Mouse (Mus musculus) embryonic stem cell, embryonic (primary cell): ENCODE measurements around the gene Sidt1.

Source experiments
- CTCF ChIA-PET, 4 experiments: fragments of 300-600 bp in 2 of 4; fragments of 350-600 bp in 2 of 4; sonication (Branson Sonifier 250); formaldehyde crosslinking; loops; one replicate each; lab custom pipeline; 2022; ENCODE audit warnings: inconsistent platforms in 2 of 4; lab: Charles Lee
- POLR2A ChIA-PET, 4 experiments: fragments of 300-600 bp in 2 of 4; fragments of 350-600 bp in 2 of 4; sonication (Branson Sonifier 250); formaldehyde crosslinking; loops; one replicate each; lab custom pipeline; 2022; ENCODE audit warnings: antibody characterized with exemption in 4 of 4, inconsistent platforms in 1 of 4; lab: Charles Lee

The Sidt1 gene

DNA sequence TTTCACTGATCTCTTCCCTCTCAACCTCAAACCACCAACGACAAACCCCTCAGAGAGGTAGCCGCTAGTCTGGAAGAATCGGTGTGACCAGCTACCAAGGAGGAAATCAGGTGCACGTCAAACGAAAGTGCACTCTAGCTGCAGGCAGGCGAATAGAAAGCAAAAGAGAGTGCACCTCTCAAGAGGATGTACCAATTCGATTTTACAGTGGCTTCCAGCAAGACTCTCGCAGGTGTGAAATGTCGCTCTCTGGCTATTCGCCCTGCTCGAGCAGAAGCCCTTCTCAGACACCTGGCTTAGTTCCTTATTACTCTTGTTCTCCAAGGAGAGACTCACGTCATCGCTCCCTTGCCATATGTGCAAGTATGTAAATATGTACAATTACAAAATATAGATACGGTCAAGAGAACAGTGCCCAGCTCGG lies at the start of gene Sidt1:
Gene Sidt1 (minus strand): TSS at position 336 of the 424 bp plus-strand sequence.
- ChIA-PET CTCF (interaction anchor here in 3 of 4 experiments (0.7 to 1.7 kb wide), 4 partner anchors 9 to 91 kb away, joined by 4 read pairs; partner anchors contain the start of gene Spice1 (in 1 of the 3)), POLR2A (interaction anchor here in 3 of 4 experiments (1.1 to 2.4 kb wide), 5 partner anchors 10 to 14 kb away, joined by 3 to 8 read pairs (median 4); partner anchors contain the start of gene Spice1 (in 3 of the 3))

DNA sequence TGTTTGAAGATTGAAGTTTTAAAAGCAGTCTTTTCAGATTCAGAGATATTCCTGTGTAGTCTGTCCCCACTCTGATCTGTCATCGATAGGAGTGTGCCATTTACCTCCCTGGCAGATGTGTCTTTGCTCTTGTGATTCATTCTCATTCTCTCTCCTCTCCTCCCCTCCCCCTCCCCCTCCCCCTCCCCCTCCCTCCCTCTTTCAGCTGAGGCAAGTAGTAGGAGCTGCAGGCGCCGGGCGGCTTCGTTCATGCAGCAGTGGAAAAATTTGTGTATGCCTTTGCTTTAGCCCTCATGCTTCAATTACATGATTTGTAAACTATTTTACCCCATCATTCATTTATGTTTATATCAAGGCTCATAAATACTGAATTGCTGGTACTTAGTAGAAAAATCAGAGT lies 48.6 kb upstream of the Sidt1 start:
- CTCF ChIA-PET, result interaction anchor here in 3 of 4 experiments (0.6 to 3.5 kb wide), 6 partner anchors 10 to 253 kb away, joined by 3 to 11 read pairs (median 4); no protein-coding TSS in a partner anchor
- POLR2A ChIA-PET, result interaction anchor here in 2 of 4 experiments (0.6 to 1.2 kb wide), 4 partner anchors 11 to 277 kb away, joined by 3 to 12 read pairs (median 5); no protein-coding TSS in a partner anchor

DNA sequence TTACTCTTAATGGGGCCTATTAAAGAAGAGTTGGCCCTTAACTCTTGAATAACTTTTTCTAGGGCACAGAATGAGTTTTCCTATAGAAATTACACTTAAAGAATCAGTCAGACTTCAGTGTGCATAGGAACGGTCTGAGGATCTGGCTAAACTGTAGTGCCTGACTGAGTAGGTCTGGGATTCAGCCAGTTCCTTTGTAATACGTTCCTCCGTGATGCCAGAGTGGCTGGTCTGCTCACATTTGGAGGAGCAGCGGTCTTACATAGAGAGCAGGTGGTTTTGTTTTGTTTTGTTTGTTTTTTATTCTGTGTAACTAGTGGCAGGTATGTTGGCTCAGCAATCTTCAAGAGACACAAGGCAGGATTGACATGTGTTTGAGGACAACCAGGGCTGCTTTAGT lies 47.0 kb upstream of the Sidt1 start:
- ChIA-PET CTCF (interaction anchor here in 2 of 4 experiments (0.6 to 1.0 kb wide), 2 partner anchors 18 to 50 kb away, joined by 3 to 4 read pairs; no protein-coding TSS in a partner anchor), POLR2A (interaction anchor here in 1 of 4 experiments (0.9 kb wide), 1 partner anchor 32 kb away, joined by 3 read pairs; no protein-coding TSS in a partner anchor)

DNA sequence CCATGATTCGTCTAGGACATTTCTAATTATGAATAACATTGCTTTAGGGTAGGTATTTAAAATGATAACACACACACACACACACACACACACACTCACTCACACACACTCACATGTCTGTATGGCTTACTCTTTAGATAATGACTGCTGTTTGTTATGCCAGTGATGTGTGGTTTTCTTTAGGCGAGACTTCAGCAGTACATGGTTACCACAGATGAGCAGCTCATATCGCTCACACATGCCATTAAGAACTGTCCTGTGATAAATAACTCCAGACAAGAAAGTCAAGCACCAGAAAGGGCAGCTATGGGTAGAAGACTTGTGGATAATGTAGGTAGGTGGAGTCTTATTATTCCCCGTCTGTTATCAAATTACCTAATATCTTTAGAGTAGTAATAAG lies 42.5 kb upstream of the Sidt1 start:
- ChIA-PET CTCF (interaction anchor here in 1 of 4 experiments (1.0 kb wide), 1 partner anchor 133 kb away, joined by 3 read pairs; no protein-coding TSS in a partner anchor), POLR2A (interaction anchor here in 2 of 4 experiments (1.8 to 1.9 kb wide), 2 partner anchors 8 to 19 kb away, joined by 4 to 5 read pairs; partner anchors contain the start of gene Cfap44 (in 1 of the 2))

DNA sequence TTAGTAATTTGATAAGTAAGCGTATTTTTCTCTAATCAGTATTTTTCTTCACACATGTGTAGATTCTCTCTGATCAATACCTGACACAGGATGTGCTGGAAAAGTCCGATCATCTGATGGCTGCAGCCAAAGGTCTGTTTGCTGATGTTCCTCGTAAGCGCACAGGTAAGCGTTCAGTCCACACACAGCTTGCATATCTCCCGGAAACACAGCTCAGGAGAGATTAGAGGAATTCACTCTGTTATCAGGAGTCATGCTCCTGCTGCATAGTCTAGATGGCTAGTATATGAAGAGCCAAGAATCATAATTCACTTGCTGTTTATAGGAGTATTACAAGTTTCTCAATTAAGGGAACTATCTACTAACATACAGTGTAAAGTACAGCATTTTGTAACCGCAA lies 32.5 kb upstream of the Sidt1 start:
- CTCF ChIA-PET, result interaction anchor here in 1 of 4 experiments (2.0 kb wide), 1 partner anchor 66 kb away, joined by 5 read pairs; no protein-coding TSS in a partner anchor
- POLR2A ChIA-PET, result interaction anchor here in 1 of 4 experiments (0.8 to 2.5 kb wide), 3 partner anchors 11 to 200 kb away, joined by 3 to 5 read pairs (median 4); no protein-coding TSS in a partner anchor

DNA sequence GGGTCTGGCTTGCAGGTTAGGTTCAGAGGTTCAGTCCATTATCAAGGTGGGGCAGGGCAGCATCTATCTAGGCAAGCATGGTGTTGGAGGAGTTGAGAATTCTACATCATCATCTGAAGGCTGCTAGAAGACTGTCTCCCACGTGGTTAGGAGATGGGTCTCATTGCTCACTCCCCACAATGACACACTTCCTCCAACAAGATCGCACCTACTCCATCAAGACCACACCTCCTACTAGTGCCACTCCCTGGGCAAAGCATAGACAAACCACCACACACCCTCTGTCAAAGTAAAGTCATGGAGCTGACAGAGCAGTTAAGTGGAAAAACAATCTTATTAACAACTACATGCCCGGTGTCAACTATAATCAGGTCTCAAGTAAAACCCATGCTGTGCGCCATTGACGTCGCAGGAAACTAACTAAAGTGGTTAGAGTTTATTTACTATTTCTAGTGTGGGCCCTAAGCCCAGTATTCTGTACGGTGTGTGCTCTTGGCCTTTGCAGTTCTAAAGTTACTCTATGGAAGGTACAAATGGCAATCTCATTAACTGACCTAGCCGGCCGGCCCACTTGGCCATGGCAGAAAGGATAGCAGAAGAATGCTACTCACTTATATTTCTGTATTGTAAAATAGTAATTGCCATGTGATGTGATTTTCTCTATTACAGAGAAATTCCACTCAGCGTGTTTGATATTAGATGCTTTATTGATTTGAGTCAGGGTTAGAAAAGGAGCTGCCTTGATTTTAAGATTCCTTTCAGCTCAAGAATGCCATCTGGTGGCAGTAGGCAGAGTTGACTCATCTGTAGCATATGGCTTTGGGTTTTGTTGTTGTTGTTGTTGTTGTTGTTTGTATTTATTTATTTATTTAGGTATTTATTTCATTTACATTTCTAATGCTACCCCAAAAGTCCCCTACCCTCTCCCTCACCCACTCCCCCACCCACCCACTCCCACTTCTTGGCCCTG lies 29.2 kb upstream of the Sidt1 start:
- ChIA-PET CTCF (interaction anchor here (0.6 to 3.0 kb wide), 27 partner anchors 9 to 854 kb away, joined by 3 to 42 read pairs (median 4); partner anchors contain the start of genes Spice1 (in 2 of the 4), Cfap44 (in 1 of the 4) and Usf3 (in 1 of the 4)), POLR2A (interaction anchor here in 3 of 4 experiments (0.7 to 1.8 kb wide), 5 partner anchors 10 to 63 kb away, joined by 3 to 15 read pairs (median 3); partner anchors contain the start of gene Spice1 (in 1 of the 3))

DNA sequence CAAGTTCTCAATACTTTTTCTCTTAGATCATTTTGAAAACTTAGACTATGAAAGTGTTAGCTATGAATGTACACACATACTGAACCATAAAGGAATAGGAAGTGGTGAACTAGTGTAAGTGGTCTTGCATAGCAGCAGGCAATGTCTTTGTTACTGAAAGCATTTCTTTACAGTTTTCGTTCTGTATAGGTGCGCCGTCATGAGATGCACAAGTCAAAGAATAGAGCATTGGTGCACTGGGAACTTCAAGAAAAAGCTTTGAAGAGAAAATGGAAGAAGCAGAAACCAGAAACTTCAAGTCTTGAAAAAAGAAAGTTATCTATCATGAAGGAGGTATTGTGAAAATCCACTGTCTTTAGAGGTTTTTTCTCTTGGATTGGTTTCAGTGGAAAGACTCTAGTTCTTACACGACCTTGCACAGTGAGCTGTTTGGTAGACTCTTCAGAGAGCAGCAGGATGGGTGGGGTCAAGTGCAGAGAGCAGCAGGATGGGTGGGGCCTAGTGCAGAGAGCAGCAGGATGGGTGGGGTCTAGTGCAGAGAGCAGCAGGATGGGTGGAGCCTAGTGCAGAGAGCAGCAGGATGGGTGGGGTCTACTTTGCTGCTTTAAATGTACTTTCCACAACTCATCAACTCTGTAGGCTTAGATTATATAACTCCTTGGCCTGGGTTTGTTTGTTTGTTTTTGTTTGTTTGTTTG lies 24.7 kb upstream of the Sidt1 start:
- ChIA-PET POLR2A (interaction anchor here in 3 of 4 experiments (0.6 to 3.0 kb wide), 14 partner anchors 9 to 1486 kb away, joined by 3 to 27 read pairs (median 4); partner anchors contain the start of genes Spice1 (in 2 of the 3), Atp6v1a (in 1 of the 3), Cfap44 (in 1 of the 3) and Naa50 (in 1 of the 3)), CTCF (interaction anchor here (0.5 to 1.4 kb wide), 10 partner anchors 11 to 722 kb away, joined by 3 to 9 read pairs (median 3); partner anchors contain the start of gene Spice1 (in 1 of the 4))

DNA sequence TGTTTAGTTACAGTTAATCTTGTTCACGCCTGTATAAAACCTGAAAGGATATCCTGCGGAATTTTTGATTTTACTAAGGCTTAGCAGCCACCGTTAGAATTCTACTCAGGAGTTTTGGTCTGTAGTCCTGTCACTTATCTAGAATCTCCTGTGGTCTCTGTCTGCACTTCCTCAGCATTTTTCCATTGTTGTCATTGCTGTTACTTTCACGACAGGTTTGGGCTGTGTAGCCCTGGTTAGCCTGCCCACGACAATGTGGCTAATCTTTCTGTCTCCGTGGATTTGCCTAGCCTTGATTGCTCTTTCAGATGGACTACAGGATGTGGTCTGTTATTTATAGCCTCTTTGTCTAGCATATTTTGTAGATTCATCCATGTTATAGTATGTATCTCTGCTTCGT lies 23.3 kb upstream of the Sidt1 start:
- ChIA-PET CTCF (no interaction called here), POLR2A (interaction anchor here in 1 of 4 experiments (1.8 to 2.9 kb wide), 2 partner anchors 9 to 57 kb away, joined by 4 to 14 read pairs; partner anchors contain the start of gene Spice1)

DNA sequence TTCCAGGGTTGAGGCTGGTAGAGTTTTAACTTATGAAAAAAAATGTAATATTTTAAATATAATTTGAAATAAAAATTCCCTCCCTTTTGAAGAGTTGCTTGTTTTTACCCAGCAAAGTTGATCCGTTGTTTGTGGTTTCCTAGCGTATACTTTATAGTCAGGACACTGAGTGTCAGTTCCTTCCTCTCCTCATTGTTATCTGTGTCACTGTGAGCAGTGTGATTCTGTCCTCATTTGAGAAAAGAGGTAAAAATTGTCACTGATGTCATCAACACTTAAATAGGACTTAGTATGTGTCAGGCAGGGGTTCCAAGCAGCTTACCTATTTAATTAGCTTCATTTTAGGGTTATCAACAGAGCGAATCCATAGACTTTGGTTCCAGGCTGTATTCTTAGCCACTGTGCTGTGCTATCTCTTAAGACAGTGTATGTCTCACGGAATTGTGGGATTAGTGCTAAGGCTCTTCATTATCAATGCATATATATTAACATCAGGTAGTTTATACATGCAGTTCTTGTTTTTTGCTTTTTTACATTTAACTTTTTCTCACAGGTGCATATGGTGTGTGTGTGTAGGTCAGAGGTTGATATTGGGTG lies 16.9 kb upstream of the Sidt1 start:
- ChIA-PET POLR2A (interaction anchor here in 2 of 4 experiments (1.4 to 4.0 kb wide), 2 partner anchors 8 to 211 kb away, joined by 5 to 27 read pairs; no protein-coding TSS in a partner anchor), CTCF (no interaction called here)

DNA sequence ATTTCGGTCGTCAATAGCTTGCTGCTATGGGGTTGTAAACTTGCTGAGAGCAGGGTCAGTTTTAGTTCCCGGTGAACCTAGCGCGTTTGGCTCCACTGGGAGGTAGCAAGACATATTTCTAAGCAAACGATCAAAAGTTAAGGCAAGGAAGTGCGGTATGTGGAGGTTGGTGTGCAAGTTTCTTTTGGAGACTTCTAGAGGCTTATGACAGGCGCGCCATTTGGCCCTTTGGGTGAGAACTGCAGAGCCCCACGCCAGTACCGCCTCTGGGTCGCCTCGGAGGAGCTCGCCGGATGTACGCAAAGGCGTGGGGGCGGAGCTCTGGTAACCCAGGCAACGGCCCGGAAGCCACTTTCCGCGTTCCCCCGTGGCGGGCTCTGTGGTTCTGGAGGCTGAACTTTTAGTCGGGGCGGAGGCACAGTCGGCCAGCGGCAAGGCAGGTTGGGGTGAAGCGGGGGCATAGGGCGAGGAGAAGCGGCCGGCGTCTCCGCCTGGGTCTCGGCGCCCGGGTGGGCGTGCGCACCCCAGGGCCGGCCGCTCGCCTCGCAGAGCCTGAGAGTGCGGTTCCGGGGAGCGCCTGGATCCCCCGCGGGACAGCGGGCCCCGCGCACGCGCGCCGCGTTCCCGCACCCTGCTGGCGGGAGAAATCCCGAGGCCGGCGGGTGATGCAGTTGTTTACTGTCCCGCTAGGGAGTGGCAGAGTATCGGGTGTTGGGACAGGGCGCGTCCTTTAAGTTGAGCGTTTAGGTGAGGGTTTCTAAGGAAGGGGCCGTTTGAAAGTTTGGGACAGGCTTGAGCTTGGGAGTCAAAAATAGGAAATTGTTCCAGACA lies 14.3 kb upstream of the Sidt1 start, which contains the start of gene Spice1:
Gene Spice1 (plus strand): TSS at position 51 of the 831 bp plus-strand sequence.
- POLR2A ChIA-PET, result interaction anchor here in 3 of 4 experiments (0.6 to 4.0 kb wide), 41 partner anchors 9 to 546 kb away, joined by 3 to 27 read pairs (median 3); partner anchors contain the start of genes Cfap44 (in 2 of the 3), Naa50 (in 2 of the 3), Sidt1 (in 2 of the 3) and Atp6v1a (in 1 of the 3)
- CTCF ChIA-PET, result interaction anchor here (0.5 to 1.9 kb wide), 13 partner anchors 11 to 196 kb away, joined by 3 to 9 read pairs (median 4); partner anchors contain the start of gene Sidt1 (in 1 of the 4)

DNA sequence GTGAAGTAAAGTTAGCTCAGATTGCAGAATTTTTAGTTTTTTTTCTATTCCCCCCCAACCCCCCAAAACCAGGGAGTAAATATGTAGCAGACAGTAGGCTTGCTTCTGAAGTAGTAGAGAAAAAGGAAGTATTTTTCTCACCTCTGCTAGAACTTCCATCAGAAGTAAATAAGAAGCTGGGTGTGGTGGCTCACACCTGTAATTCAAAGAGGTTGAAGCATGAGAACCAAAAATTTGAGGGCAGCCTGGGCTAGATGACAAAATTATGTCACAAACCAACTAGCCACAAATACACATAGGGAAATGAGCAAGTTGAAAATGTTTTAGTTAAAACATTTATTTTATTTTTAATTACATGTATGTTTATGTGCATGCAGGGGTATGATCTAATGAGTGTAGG lies 4.5 kb upstream of the Sidt1 start:
- ChIA-PET POLR2A (interaction anchor here in 2 of 4 experiments (1.9 to 2.3 kb wide), 2 partner anchors 10 kb away, joined by 9 to 10 read pairs; partner anchors contain the start of gene Spice1 (in 2 of the 2)), CTCF (interaction anchor here in 2 of 4 experiments (1.0 to 1.9 kb wide), 2 partner anchors 38 to 87 kb away, joined by 3 to 5 read pairs; no protein-coding TSS in a partner anchor)

DNA sequence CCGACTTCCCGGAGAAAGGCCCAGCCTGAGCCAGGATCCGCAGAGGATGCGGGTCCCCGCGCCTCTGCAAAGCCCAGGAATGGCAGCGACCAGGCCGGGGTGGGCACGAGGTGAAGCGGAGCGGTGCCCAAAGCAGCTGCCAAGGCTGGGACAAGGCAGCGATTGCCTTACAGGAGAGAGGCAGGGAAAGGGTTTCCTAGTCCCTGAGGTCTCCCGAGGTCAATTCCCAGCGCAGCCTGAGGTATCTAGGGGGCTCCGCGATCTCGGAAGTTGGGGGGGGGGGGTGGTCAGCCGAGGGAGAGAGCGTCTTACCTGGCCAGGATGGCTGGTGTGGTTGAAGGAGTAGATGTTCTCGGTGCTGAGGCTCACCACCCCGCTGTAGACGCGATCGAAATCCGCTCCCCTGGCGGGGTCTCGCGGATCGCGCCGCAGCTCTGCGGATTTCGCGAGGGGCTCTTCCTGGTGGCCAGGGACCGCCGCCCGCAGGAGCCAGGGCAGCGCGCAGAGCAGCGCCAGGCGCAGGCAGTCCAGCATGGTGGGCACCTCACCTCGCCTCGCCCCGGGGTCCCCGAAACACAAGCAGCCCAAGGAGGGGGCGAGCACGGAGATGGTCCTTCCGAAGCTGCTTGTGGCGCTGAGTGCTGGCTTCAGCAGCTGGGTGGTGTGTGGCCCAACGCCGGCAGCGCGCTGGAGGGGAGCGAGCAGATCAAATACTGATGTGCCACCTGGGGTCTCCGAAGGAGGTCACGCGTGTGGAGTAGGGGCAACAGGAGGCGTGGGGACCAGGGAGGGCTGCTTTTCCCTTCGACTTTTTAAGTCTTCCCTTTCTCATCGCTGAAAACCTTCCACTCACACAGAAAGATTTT lies 768 bp downstream of the Sidt1 start:
- POLR2A ChIA-PET, result interaction anchor here in 2 of 4 experiments (1.1 to 1.7 kb wide), 3 partner anchors 9 to 15 kb away, joined by 4 to 5 read pairs (median 4); partner anchors contain the start of gene Spice1 (in 2 of the 2)
- CTCF ChIA-PET, result interaction anchor here (0.7 to 1.7 kb wide), 5 partner anchors 8 to 33 kb away, joined by 3 to 4 read pairs (median 4); partner anchors contain the start of gene Spice1 (in 1 of the 4)

DNA sequence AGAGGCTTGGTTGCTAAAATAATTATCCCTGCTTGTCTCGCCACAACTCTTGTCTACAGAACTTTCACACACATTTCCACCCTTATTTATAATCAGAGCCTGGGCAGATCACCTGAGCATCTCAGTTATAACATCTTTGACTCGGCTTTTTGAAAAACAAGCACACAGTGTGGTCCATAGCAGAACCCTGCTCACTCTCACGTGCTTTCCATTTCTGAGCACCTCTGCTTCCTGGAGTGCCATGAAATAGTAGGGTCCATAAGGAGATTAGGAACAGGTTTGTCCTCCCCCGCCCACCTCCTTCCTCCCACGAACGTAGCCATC lies 1.4 kb downstream of the Sidt1 start:
- ChIA-PET CTCF (interaction anchor here in 3 of 4 experiments (0.9 to 1.7 kb wide), 3 partner anchors 16 to 33 kb away, joined by 3 to 4 read pairs (median 4); partner anchors contain the start of gene Spice1 (in 1 of the 3)), POLR2A (interaction anchor here in 3 of 4 experiments (1.1 to 1.7 kb wide), 4 partner anchors 8 to 16 kb away, joined by 3 to 5 read pairs (median 4); partner anchors contain the start of gene Spice1 (in 3 of the 3))

DNA sequence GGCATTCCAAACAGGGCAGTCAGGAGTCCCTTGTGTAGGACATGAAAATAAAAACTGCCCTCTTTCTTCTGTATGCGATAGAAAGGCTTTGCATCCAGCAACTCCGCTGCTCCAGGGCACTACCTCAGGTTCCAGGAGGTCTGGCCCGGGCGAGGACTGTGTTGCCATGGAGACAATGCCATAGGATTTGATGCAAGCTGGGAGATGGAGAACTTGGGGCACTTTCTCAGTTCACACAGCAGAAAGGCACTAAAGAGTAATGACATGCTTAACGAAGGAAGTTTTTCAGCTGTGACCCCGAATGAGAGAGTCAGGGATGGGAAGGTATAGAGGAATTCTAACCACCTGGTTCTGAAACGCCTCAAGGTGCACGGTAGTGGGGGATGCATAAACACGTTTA lies 1.8 kb downstream of the Sidt1 start:
- ChIA-PET POLR2A (interaction anchor here in 1 of 4 experiments (1.5 kb wide), 1 partner anchor 16 kb away, joined by 3 read pairs; the partner anchor contains the start of gene Spice1), CTCF (interaction anchor here in 3 of 4 experiments (1.1 to 1.3 kb wide), 5 partner anchors 11 to 32 kb away, joined by 3 to 10 read pairs (median 4); partner anchors contain the start of gene Spice1 (in 1 of the 3))
